Mouse (Mus musculus) macrophage (primary cell): Measurements from ENCODE around the gene Ccl12. TPM values are rescaled to one million over a fixed set of nuclear protein-coding genes. Genes with fewer than 3 reads are reported as not detected.
A peak's percentile ranks its signal among the peaks of the same experiment; 100 is the strongest.

Experiments used
- H3K27ac ChIP-seq: fragments of 350-480 bp; formaldehyde crosslinking; 2 replicates; pipeline ENCODE4 v1.9.0; 2021
- H3K36me3 ChIP-seq: fragments of 350-480 bp; formaldehyde crosslinking; 2 replicates; pipeline ENCODE4 v1.9.0; 2021; ENCODE audit errors: inconsistent target
- H3K4me3 ChIP-seq: fragments of 350-480 bp; formaldehyde crosslinking; 2 replicates; pipeline ENCODE4 v1.9.0; 2021; ENCODE audit errors: inconsistent target
- H3K79me2 ChIP-seq: fragments of 350-480 bp; formaldehyde crosslinking; 2 replicates; pipeline ENCODE4 v1.9.0; 2021; ENCODE audit errors: inconsistent target
- WGBS: methylation state at CpG from one replicate; pipeline ENCODE4 v1.1.7; 2026; ENCODE audit warnings: inconsistent platforms; ENCODE audit not compliant: missing documents; 5-methylcytosine and 5-hydroxymethylcytosine counted together
- polyA plus RNA-seq: library from polyadenylated mRNA; stranded (reverse); fragments of 250-400 nt; gene quantifications from 3 replicates; pipeline ENCODE4 v1.2.4, GENCODE M21; 2018; ENCODE audit warnings: inconsistent platforms
- total RNA-seq, 78 experiments: library from RNA; depleted of rRNA; stranded (reverse); fragments of 250-400 nt; gene quantifications; 1 replicate in 9 of 78; 2 replicates in 24 of 78; 3 replicates in 43 of 78; 4 replicates in 2 of 78; pipeline ENCODE4 v1.2.4; 2018; ENCODE audit warnings: inconsistent platforms in 56 of 78

Ccl12 gene
- 10 to 100 TPM in 22 of 26 experiments, 1 to 10 TPM in 2, not detected in 2; 4.0 to 76.7 (median 26.0) TPM for total RNA-seq (2018; cell fraction: chromatin; rRNA removed)
- 100 to 1,000 TPM in 20 of 26 experiments, 10 to 100 TPM in 6; 24.2 to 666 (median 218) TPM for total RNA-seq (2018; cell fraction: cytosol; rRNA removed)
- 100 to 1,000 TPM in 20 of 26 experiments, 10 to 100 TPM in 5, 1 to 10 TPM in 1; 3.8 to 319 (median 174) TPM for total RNA-seq (2018; cell fraction: nucleus; rRNA removed)
- polyA plus RNA-seq = 18.8 to 288 TPM (median 76.0 TPM) in 3 replicates

- H3K27ac ChIP-seq = peak within 1 kb of the TSS; percentile 95
- no peaks in the 10 kb centered on the region for H3K79me2 ChIP-seq
- no peaks in the 10 kb centered on the region for H3K36me3 ChIP-seq
- no peak within 1 kb of the TSS for H3K4me3 ChIP-seq
- WGBS = 47% methylated on average over 2 of the region's 2 CpGs
Observed at GRCm38 (mm10) chr11:82101529-82101928, at the start of gene Ccl12. Gene Ccl12 (plus strand): TSS chr11:82101845.

- 93% methylated on average over 7 of the region's 7 CpGs for WGBS
Observed at GRCm38 (mm10) chr11:82053849-82054248, 47.8 kb upstream of the Ccl12 start.

GRCm38 (mm10) chr11:82057646-82058045 lies 44.0 kb upstream of the Ccl12 start, which contains the start of gene Ccl11:
Gene Ccl11 (plus strand): TSS chr11:82057823.
- Histone ChIP-seq H3K36me3 (no peaks in the 10 kb centered on the region), H3K4me3 (no peak within 1 kb of the TSS), H3K27ac (no peak within 1 kb of the TSS), H3K79me2 (no peaks in the 10 kb centered on the region)
- WGBS = 93% methylated on average over 6 of the region's 6 CpGs

More at GRCm38 (mm10) chr11:82053849-82054248, 47.8 kb upstream of the Ccl12 start:
- Histone ChIP-seq H3K79me2 (no peaks in the 10 kb centered on the region), H3K36me3 (no peaks in the 10 kb centered on the region), H3K4me3 (no peak overlapping the region), H3K27ac (no peak overlapping the region)

GRCm38 (mm10) chr11:82062226-82062625 lies 39.4 kb upstream of the Ccl12 start:
- WGBS = 62% methylated on average over 3 of the region's 3 CpGs
- Histone ChIP-seq H3K4me3 (no peak overlapping the region), H3K36me3 (no peaks in the 10 kb centered on the region), H3K79me2 (no peaks in the 10 kb centered on the region), H3K27ac (no peak overlapping the region)

GRCm38 (mm10) chr11:82063454-82063853 lies 38.2 kb upstream of the Ccl12 start:
- Histone ChIP-seq H3K27ac (no peak overlapping the region), H3K79me2 (no peaks in the 10 kb centered on the region), H3K36me3 (no peaks in the 10 kb centered on the region), H3K4me3 (no peak overlapping the region)
- 78% methylated on average over 2 of the region's 2 CpGs for WGBS

GRCm38 (mm10) chr11:82066953-82067571 lies 34.6 kb upstream of the Ccl12 start:
- no peaks in the 10 kb centered on the region for H3K79me2 ChIP-seq
- no peak overlapping the region for H3K4me3 ChIP-seq
- no peak overlapping the region for H3K27ac ChIP-seq
- WGBS = 86% methylated on average over 7 of the region's 7 CpGs
- H3K36me3 ChIP-seq = no peaks in the 10 kb centered on the region

GRCm38 (mm10) chr11:82071076-82071475 lies 30.6 kb upstream of the Ccl12 start:
- H3K79me2 ChIP-seq = no peaks in the 10 kb centered on the region
- H3K36me3 ChIP-seq = no peaks in the 10 kb centered on the region
- WGBS = 84% methylated on average over 3 of the region's 3 CpGs
- H3K4me3 ChIP-seq = no peak overlapping the region
- no peak overlapping the region for H3K27ac ChIP-seq

GRCm38 (mm10) chr11:82072374-82072773 lies 29.3 kb upstream of the Ccl12 start:
- no peaks in the 10 kb centered on the region for H3K79me2 ChIP-seq
- H3K36me3 ChIP-seq = no peaks in the 10 kb centered on the region
- WGBS = 71% methylated on average over 1 of the region's 1 CpGs
- H3K4me3 ChIP-seq = no peak overlapping the region
- peak overlapping the region; percentile 18 for H3K27ac ChIP-seq

- Histone ChIP-seq H3K4me3 (no peak overlapping the region), H3K79me2 (no peaks in the 10 kb centered on the region), H3K27ac (peak overlapping the region; percentile 18), H3K36me3 (no peaks in the 10 kb centered on the region)
- WGBS = 72% methylated on average over 3 of the region's 3 CpGs
Observed at GRCm38 (mm10) chr11:82072984-82073383, 28.7 kb upstream of the Ccl12 start.

- H3K79me2 ChIP-seq = no peaks in the 10 kb centered on the region
- 93% methylated on average over 3 of the region's 3 CpGs for WGBS
Observed at GRCm38 (mm10) chr11:82073686-82074085, 28.0 kb upstream of the Ccl12 start.

GRCm38 (mm10) chr11:82077031-82077430 lies 24.6 kb upstream of the Ccl12 start:
- WGBS = 63% methylated on average over 3 of the region's 3 CpGs
- H3K27ac ChIP-seq = no peak overlapping the region
- H3K4me3 ChIP-seq = no peak overlapping the region
- no peaks in the 10 kb centered on the region for H3K79me2 ChIP-seq
- H3K36me3 ChIP-seq = no peaks in the 10 kb centered on the region

More at GRCm38 (mm10) chr11:82073686-82074085, 28.0 kb upstream of the Ccl12 start:
- no peaks in the 10 kb centered on the region for H3K36me3 ChIP-seq
- H3K4me3 ChIP-seq = no peak overlapping the region
- H3K27ac ChIP-seq = no peak overlapping the region

- Histone ChIP-seq H3K36me3 (no peaks in the 10 kb centered on the region), H3K4me3 (no peak overlapping the region), H3K27ac (no peak overlapping the region), H3K79me2 (no peaks in the 10 kb centered on the region)
Observed at GRCm38 (mm10) chr11:82078136-82078730, 23.4 kb upstream of the Ccl12 start.

- Histone ChIP-seq H3K79me2 (no peaks in the 10 kb centered on the region), H3K4me3 (no peak overlapping the region), H3K27ac (no peak overlapping the region), H3K36me3 (no peaks in the 10 kb centered on the region)
- 62% methylated on average over 3 of the region's 3 CpGs for WGBS
Observed at GRCm38 (mm10) chr11:82080865-82081264, 20.8 kb upstream of the Ccl12 start.

- Histone ChIP-seq H3K27ac (no peak overlapping the region), H3K4me3 (no peak overlapping the region), H3K79me2 (no peaks in the 10 kb centered on the region), H3K36me3 (no peaks in the 10 kb centered on the region)
- 100% methylated on average over 2 of the region's 3 CpGs for WGBS
Observed at GRCm38 (mm10) chr11:82084360-82084759, 17.3 kb upstream of the Ccl12 start.
